Mouse (Mus musculus): Measurements from ENCODE around the gene Pisd.

Gene Pisd

DNA sequence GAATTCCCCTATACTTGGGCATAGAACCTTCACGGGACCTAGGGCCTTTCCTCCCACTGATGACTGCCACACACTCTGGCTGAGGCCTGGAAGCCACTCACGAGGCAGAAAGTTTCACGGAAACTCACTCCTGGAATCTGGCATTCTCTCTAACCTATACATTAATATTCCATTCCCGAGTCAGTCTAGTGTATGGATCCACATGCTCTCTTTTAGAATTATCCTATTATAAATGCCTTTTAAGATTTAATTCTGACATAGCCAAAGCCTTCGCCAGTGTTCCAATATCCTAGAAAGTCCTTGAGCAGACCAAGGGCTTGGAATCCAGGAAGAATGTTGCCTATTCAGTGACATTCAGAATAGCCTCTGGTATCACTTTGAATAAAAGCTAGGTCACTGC lies 74.0 kb downstream of the Pisd start:
- DNase-seq (ENCODE audit: low spot score in 2 of 2), result no peak

GRCm38 (mm10) chr5:32706226-32706780 lies 79.1 kb downstream of the Pisd start:
- DNase-seq (ENCODE audit: low spot score in 2 of 2), result no peak

- DNase-seq (ENCODE audit: low spot score in 2 of 2), result no peak
Measured at GRCm38 (mm10) chr5:32697208-32697867, 88.1 kb downstream of the Pisd start.

GRCm38 (mm10) chr5:32693411-32693810 lies 92.0 kb downstream of the Pisd start:
- DNase-seq (ENCODE audit: low spot score in 2 of 2), result no peak

Data from heart, adult 9 months (tissue).